Mouse (Mus musculus): ENCODE measurements around the gene Fto. TPM values are rescaled to one million over a fixed set of nuclear protein-coding genes. Genes with fewer than 3 reads are reported as not detected.

Fto gene
- polyA plus RNA-seq, 1 experiment from 2014 or later = 94.8 TPM

DNA sequence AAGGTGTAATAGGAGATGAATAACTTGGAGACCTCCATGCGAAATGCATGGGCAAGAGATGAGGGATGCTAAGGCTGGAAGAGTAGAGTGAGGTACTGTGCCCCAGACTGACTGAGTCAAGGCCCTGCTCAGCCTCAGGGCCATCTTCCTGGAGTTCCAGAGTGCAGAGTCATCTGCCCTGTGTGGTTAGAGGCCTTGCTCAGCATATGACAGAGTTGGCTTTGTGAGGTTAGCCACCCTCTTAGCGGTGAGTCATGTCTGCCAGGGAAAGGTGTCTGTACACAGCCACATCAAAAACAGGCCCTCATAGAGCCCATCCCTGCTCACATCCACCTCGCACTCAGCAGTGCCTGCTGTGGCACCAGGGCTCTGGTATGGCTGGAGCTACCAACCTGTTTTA, 232.2 kb downstream of the Fto start:
- H3K27ac ChIP-seq (replicated peaks; ENCODE audit: low read depth, low read length) = no peak overlapping the region
- H3K4me2 ChIP-seq (ENCODE audit: low read depth, low read length) = no peak overlapping the region
- H3K27me3 ChIP-seq (ENCODE audit: control insufficient read depth, insufficient read depth, low read length) = no peaks in the 10 kb centered on the region
- ATAC-seq (replicated peaks; ENCODE audit: insufficient number of reproducible peaks, low FRiP score, low TSS enrichment, low read depth) (no peak), DNase-seq (ENCODE audit: low spot score) (no peak)
- no peaks in the 10 kb centered on the region for H3K9me3 ChIP-seq (replicated peaks; ENCODE audit: control insufficient read depth, low read length)
- no peaks in the 10 kb centered on the region for H3K36me3 ChIP-seq (replicated peaks; ENCODE audit: control insufficient read depth, insufficient read depth, low read depth, low read length)
- WGBS = 88% methylated on average over 3 of the region's 3 CpGs
- no peaks in the 10 kb centered on the region for H3K4me1 ChIP-seq (ENCODE audit: control insufficient read depth, insufficient read depth, low read length)
- H3K4me3 ChIP-seq (ENCODE audit: low read depth, low read length) = no peak overlapping the region
- no peak overlapping the region for H3K9ac ChIP-seq (replicated peaks; ENCODE audit: low read length)

- ATAC-seq (replicated peaks; ENCODE audit: insufficient number of reproducible peaks, low FRiP score, low TSS enrichment, low read depth) = no peak
Observed at GRCm38 (mm10) chr8:91546599-91546998, 233.3 kb downstream of the Fto start.

DNA sequence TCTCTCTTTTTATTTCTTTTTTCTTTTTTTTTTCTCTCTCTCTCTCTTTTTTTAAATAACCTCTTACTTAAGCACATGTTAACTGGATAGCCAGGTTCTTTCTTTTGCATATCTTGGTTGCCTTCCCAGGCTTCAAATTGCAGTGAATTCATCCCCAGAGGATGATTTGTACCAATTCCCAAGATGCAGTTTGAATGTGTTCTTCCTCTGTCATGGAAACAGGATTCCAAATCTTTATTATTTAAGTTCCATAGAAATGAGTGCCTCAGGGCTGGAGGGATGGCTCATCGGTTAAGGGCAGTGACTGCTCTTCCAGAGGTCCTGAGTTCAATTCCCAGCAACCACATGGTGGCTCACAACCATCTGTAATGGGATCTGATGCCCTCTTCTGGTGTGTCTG, 236.8 kb downstream of the Fto start:
- no peaks in the 10 kb centered on the region for H3K36me3 ChIP-seq (replicated peaks; ENCODE audit: control insufficient read depth, insufficient read depth, low read depth, low read length)
- no peak for DNase-seq (ENCODE audit: low spot score)
- no peak overlapping the region for H3K27ac ChIP-seq (replicated peaks; ENCODE audit: low read depth, low read length)
- ATAC-seq (replicated peaks; ENCODE audit: insufficient number of reproducible peaks, low FRiP score, low TSS enrichment, low read depth) = no peak
- H3K9ac ChIP-seq (replicated peaks; ENCODE audit: low read length) = no peak overlapping the region
- no peaks in the 10 kb centered on the region for H3K27me3 ChIP-seq (ENCODE audit: control insufficient read depth, insufficient read depth, low read length)
- WGBS = 92% methylated on average over 1 of the region's 1 CpGs
- H3K4me2 ChIP-seq (ENCODE audit: low read depth, low read length) = no peak overlapping the region
- no peaks in the 10 kb centered on the region for H3K4me1 ChIP-seq (ENCODE audit: control insufficient read depth, insufficient read depth, low read length)
- H3K9me3 ChIP-seq (replicated peaks; ENCODE audit: control insufficient read depth, low read length) = no peaks in the 10 kb centered on the region
- H3K4me3 ChIP-seq (ENCODE audit: low read depth, low read length) = no peak overlapping the region

More at GRCm38 (mm10) chr8:91546599-91546998, 233.3 kb downstream of the Fto start:
- Histone ChIP-seq H3K4me2 (ENCODE audit: low read depth, low read length) (no peak overlapping the region), H3K9me3 (replicated peaks; ENCODE audit: control insufficient read depth, low read length) (no peaks in the 10 kb centered on the region), H3K36me3 (replicated peaks; ENCODE audit: control insufficient read depth, insufficient read depth, low read depth, low read length) (no peaks in the 10 kb centered on the region), H3K4me3 (ENCODE audit: low read depth, low read length) (no peak overlapping the region), H3K4me1 (ENCODE audit: control insufficient read depth, insufficient read depth, low read length) (no peaks in the 10 kb centered on the region), H3K27me3 (ENCODE audit: control insufficient read depth, insufficient read depth, low read length) (no peaks in the 10 kb centered on the region), H3K9ac (replicated peaks; ENCODE audit: low read length) (no peak overlapping the region), H3K27ac (replicated peaks; ENCODE audit: low read depth, low read length) (no peak overlapping the region)
- WGBS = 36% methylated on average over 8 of the region's 8 CpGs
- no peak for DNase-seq (ENCODE audit: low spot score)

DNA sequence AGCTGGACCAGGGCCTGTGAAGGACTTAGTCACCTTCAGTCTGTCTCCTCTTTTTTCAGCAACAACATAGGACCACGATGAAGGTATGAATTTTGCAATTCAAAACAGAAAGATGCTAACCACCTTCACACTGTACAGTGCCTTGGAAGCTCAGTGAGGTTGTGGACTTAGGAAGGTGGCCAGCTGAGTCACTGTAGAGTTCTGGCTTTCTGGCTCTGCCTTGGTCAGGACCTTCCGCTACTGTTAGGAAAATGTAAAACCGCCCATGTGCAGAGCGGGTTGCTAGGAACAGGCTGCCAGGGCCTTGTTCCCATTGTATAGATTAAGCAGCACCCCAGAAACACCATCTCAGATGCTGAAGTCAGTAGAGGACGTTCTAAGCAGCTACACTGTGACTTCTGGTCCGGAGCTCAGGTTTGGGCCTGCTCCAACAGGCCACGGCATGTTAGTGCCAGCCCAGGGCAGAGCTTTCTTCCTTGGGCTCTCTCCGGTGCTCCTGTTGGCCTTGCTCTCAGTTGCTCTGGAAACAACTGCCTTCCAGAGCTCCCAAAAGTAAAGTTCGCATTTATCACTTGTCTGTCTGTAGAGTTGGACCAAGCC, 237.9 kb downstream of the Fto start:
- ATAC-seq (replicated peaks; ENCODE audit: insufficient number of reproducible peaks, low FRiP score, low TSS enrichment, low read depth) = 0 out of 2 replicates have a peak, but pooled peaks have one; percentile 23
- H3K4me1 ChIP-seq (ENCODE audit: control insufficient read depth, insufficient read depth, low read length) = no peaks in the 10 kb centered on the region
- H3K4me2 ChIP-seq (ENCODE audit: low read depth, low read length) = no peak overlapping the region
- H3K27me3 ChIP-seq (ENCODE audit: control insufficient read depth, insufficient read depth, low read length) = no peaks in the 10 kb centered on the region
- no peaks in the 10 kb centered on the region for H3K9me3 ChIP-seq (replicated peaks; ENCODE audit: control insufficient read depth, low read length)
- WGBS = 81% methylated on average over 9 of the region's 9 CpGs
- H3K9ac ChIP-seq (replicated peaks; ENCODE audit: low read length) = no peak overlapping the region
- no peak overlapping the region for H3K4me3 ChIP-seq (ENCODE audit: low read depth, low read length)
- DNase-seq (ENCODE audit: low spot score) = no peak
- no peak overlapping the region for H3K27ac ChIP-seq (replicated peaks; ENCODE audit: low read depth, low read length)
- H3K36me3 ChIP-seq (replicated peaks; ENCODE audit: control insufficient read depth, insufficient read depth, low read depth, low read length) = no peaks in the 10 kb centered on the region

GRCm38 (mm10) chr8:91551775-91552538, 238.6 kb downstream of the Fto start:
- WGBS = 47% methylated on average over 10 of the region's 10 CpGs
- Histone ChIP-seq H3K9ac (replicated peaks; ENCODE audit: low read length) (no peak overlapping the region), H3K4me1 (ENCODE audit: control insufficient read depth, insufficient read depth, low read length) (no peaks in the 10 kb centered on the region), H3K27me3 (ENCODE audit: control insufficient read depth, insufficient read depth, low read length) (no peaks in the 10 kb centered on the region), H3K4me2 (ENCODE audit: low read depth, low read length) (no peak overlapping the region), H3K36me3 (replicated peaks; ENCODE audit: control insufficient read depth, insufficient read depth, low read depth, low read length) (no peaks in the 10 kb centered on the region), H3K4me3 (ENCODE audit: low read depth, low read length) (no peak overlapping the region), H3K27ac (replicated peaks; ENCODE audit: low read depth, low read length) (no peak overlapping the region), H3K9me3 (replicated peaks; ENCODE audit: control insufficient read depth, low read length) (no peaks in the 10 kb centered on the region)
- DNase-seq (ENCODE audit: low spot score) (no peak), ATAC-seq (replicated peaks; ENCODE audit: insufficient number of reproducible peaks, low FRiP score, low TSS enrichment, low read depth) (no peak)

- Histone ChIP-seq H3K4me2 (ENCODE audit: low read depth, low read length) (no peak overlapping the region), H3K4me1 (ENCODE audit: control insufficient read depth, insufficient read depth, low read length) (no peaks in the 10 kb centered on the region), H3K27me3 (ENCODE audit: control insufficient read depth, insufficient read depth, low read length) (no peaks in the 10 kb centered on the region), H3K9me3 (replicated peaks; ENCODE audit: control insufficient read depth, low read length) (no peaks in the 10 kb centered on the region), H3K36me3 (replicated peaks; ENCODE audit: control insufficient read depth, insufficient read depth, low read depth, low read length) (no peaks in the 10 kb centered on the region), H3K4me3 (ENCODE audit: low read depth, low read length) (no peak overlapping the region), H3K9ac (replicated peaks; ENCODE audit: low read length) (no peak overlapping the region), H3K27ac (replicated peaks; ENCODE audit: low read depth, low read length) (no peak overlapping the region)
- no peak for ATAC-seq (replicated peaks; ENCODE audit: insufficient number of reproducible peaks, low FRiP score, low TSS enrichment, low read depth)
- WGBS = 86% methylated on average over 11 of the region's 11 CpGs
- DNase-seq (ENCODE audit: low spot score) = no peak
Observed at GRCm38 (mm10) chr8:91552635-91553034, 239.3 kb downstream of the Fto start.

DNA sequence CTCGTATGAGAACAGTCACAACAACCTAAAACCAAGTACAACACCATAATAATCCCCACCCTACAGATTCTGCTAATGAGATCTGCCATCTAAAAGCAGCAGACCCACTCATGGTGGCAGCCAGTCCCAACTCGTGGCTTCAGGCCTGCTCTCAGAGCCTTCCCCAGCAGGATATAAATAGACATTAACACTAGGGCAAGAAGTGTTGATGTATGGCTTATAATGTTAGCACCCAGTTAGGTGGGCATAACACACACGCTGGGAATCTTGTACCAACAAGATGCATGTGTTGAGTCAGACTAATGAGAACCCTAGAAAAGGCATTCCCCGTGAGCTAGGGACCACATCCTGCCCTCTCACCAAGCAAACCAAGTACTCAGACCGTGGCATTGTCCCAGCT, 240.1 kb downstream of the Fto start:
- H3K4me2 ChIP-seq (ENCODE audit: low read depth, low read length) = no peak overlapping the region
- no peaks in the 10 kb centered on the region for H3K9me3 ChIP-seq (replicated peaks; ENCODE audit: control insufficient read depth, low read length)
- H3K36me3 ChIP-seq (replicated peaks; ENCODE audit: control insufficient read depth, insufficient read depth, low read depth, low read length) = no peaks in the 10 kb centered on the region
- no peak overlapping the region for H3K4me3 ChIP-seq (ENCODE audit: low read depth, low read length)
- no peaks in the 10 kb centered on the region for H3K27me3 ChIP-seq (ENCODE audit: control insufficient read depth, insufficient read depth, low read length)
- DNase-seq (ENCODE audit: low spot score) (no peak), ATAC-seq (replicated peaks; ENCODE audit: insufficient number of reproducible peaks, low FRiP score, low TSS enrichment, low read depth) (no peak)
- no peak overlapping the region for H3K9ac ChIP-seq (replicated peaks; ENCODE audit: low read length)
- no peaks in the 10 kb centered on the region for H3K4me1 ChIP-seq (ENCODE audit: control insufficient read depth, insufficient read depth, low read length)
- 75% methylated on average over 5 of the region's 5 CpGs for WGBS
- H3K27ac ChIP-seq (replicated peaks; ENCODE audit: low read depth, low read length) = no peak overlapping the region

GRCm38 (mm10) chr8:91557041-91557587, 243.8 kb downstream of the Fto start:
- no peaks in the 10 kb centered on the region for H3K36me3 ChIP-seq (replicated peaks; ENCODE audit: control insufficient read depth, insufficient read depth, low read depth, low read length)
- H3K27ac ChIP-seq (replicated peaks; ENCODE audit: low read depth, low read length) = no peak overlapping the region
- H3K4me3 ChIP-seq (ENCODE audit: low read depth, low read length) = no peak overlapping the region
- H3K27me3 ChIP-seq (ENCODE audit: control insufficient read depth, insufficient read depth, low read length) = no peaks in the 10 kb centered on the region
- DNase-seq (ENCODE audit: low spot score) (no peak), ATAC-seq (replicated peaks; ENCODE audit: insufficient number of reproducible peaks, low FRiP score, low TSS enrichment, low read depth) (no peak)
- WGBS = 88% methylated on average over 5 of the region's 5 CpGs
- H3K4me2 ChIP-seq (ENCODE audit: low read depth, low read length) = no peak overlapping the region
- no peaks in the 10 kb centered on the region for H3K9me3 ChIP-seq (replicated peaks; ENCODE audit: control insufficient read depth, low read length)
- no peak overlapping the region for H3K9ac ChIP-seq (replicated peaks; ENCODE audit: low read length)
- H3K4me1 ChIP-seq (ENCODE audit: control insufficient read depth, insufficient read depth, low read length) = no peaks in the 10 kb centered on the region

All from embryonic facial prominence, embryonic 11.5 days (tissue).